Mouse (Mus musculus): ENCODE results near the gene Arid3b.
"Not testable (repeated sequence)": the region's sequence is repeated elsewhere in the genome, so short reads cannot be mapped to it uniquely, and the experiment has no call there.

Gene Arid3b

GRCm38 (mm10) chr9:57836581-57837170, at the start of gene Arid3b:
TSS of gene Arid3b (minus strand) at chr9:57836793.
- DNase-seq (ENCODE audit: low spot score in 2 of 2): peak; percentile 75 to 78

GRCm38 (mm10) chr9:57883413-57883812, 46.8 kb upstream of the Arid3b start:
- no peak for DNase-seq (ENCODE audit: low spot score in 2 of 2)

- not testable (repeated sequence) for DNase-seq (ENCODE audit: low spot score in 2 of 2)
Measured at GRCm38 (mm10) chr9:57881781-57882180, 45.2 kb upstream of the Arid3b start.

- no peak for DNase-seq (ENCODE audit: low spot score in 2 of 2)
Measured at GRCm38 (mm10) chr9:57880278-57880677, 43.7 kb upstream of the Arid3b start.

- no peak for DNase-seq (ENCODE audit: low spot score in 2 of 2)
Measured at GRCm38 (mm10) chr9:57879213-57879612, 42.6 kb upstream of the Arid3b start.

GRCm38 (mm10) chr9:57874994-57875393, 38.4 kb upstream of the Arid3b start:
- DNase-seq (ENCODE audit: low spot score in 2 of 2): no peak

- DNase-seq (ENCODE audit: low spot score in 2 of 2): no peak
Measured at GRCm38 (mm10) chr9:57874134-57874533, 37.5 kb upstream of the Arid3b start.

- DNase-seq (ENCODE audit: low spot score in 2 of 2): no peak
Measured at GRCm38 (mm10) chr9:57870273-57870816, 33.8 kb upstream of the Arid3b start.

- DNase-seq (ENCODE audit: low spot score in 2 of 2): no peak
Measured at GRCm38 (mm10) chr9:57868767-57869166, 32.2 kb upstream of the Arid3b start.

- no peak for DNase-seq (ENCODE audit: low spot score in 2 of 2)
Measured at GRCm38 (mm10) chr9:57867880-57868279, 31.3 kb upstream of the Arid3b start.

GRCm38 (mm10) chr9:57867236-57867635, 30.6 kb upstream of the Arid3b start:
- no peak for DNase-seq (ENCODE audit: low spot score in 2 of 2)

- no peak for DNase-seq (ENCODE audit: low spot score in 2 of 2)
Measured at GRCm38 (mm10) chr9:57866530-57866929, 29.9 kb upstream of the Arid3b start.

GRCm38 (mm10) chr9:57864336-57864735, 27.7 kb upstream of the Arid3b start:
- no peak for DNase-seq (ENCODE audit: low spot score in 2 of 2)

GRCm38 (mm10) chr9:57861951-57862471, 25.4 kb upstream of the Arid3b start:
- peak in 1 of 2 experiments; percentile 53 for DNase-seq (ENCODE audit: low spot score in 2 of 2)

GRCm38 (mm10) chr9:57856456-57856855, 19.9 kb upstream of the Arid3b start:
- no peak for DNase-seq (ENCODE audit: low spot score in 2 of 2)

- DNase-seq (ENCODE audit: low spot score in 2 of 2): peak in 1 of 2 experiments; percentile 20
Measured at GRCm38 (mm10) chr9:57854280-57854679, 17.7 kb upstream of the Arid3b start.

- no peak for DNase-seq (ENCODE audit: low spot score in 2 of 2)
Measured at GRCm38 (mm10) chr9:57839032-57839431, 2.4 kb upstream of the Arid3b start.

- DNase-seq (ENCODE audit: low spot score in 2 of 2): no peak
Measured at GRCm38 (mm10) chr9:57835841-57836514, 615 bp downstream of the Arid3b start.

- no peak for DNase-seq (ENCODE audit: low spot score in 2 of 2)
Measured at GRCm38 (mm10) chr9:57834629-57835417, 1.8 kb downstream of the Arid3b start.

- DNase-seq (ENCODE audit: low spot score in 2 of 2): no peak
Measured at GRCm38 (mm10) chr9:57833762-57834471, 2.7 kb downstream of the Arid3b start.

GRCm38 (mm10) chr9:57831267-57832082, 5.1 kb downstream of the Arid3b start:
- DNase-seq (ENCODE audit: low spot score in 2 of 2): peak; percentile 69 to 83
